Mouse (Mus musculus): ENCODE data around the gene Afg3l1. TPM values are rescaled to one million over a fixed set of nuclear protein-coding genes. Genes with fewer than 3 reads are reported as not detected.

Gene Afg3l1
- total and polyA plus RNA-seq, 2 experiments, result 22.8 to 37.8 TPM

DNA sequence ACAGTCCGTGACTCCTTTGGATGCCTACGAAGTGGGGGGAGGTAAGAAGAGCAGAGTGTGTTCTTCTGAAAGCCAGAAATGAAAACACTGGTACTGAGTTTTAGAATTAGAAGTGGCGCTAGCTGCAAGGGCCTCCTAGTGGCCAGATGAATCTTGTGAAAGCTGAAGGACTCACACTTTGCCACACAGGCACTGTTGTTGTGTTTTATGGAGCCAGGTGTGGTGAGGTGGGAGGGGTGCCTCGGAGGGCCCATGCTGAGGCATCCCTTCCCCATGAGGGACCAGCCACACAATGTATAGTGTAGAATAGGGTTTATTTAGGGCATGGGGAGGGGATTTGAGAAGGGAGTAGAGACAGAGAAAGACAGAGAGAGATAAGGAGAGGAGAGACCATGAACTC is 20.0 kb downstream of the Afg3l1 start:
- H3K27me3 ChIP-seq (ENCODE audit: control insufficient read depth, insufficient read depth, low read length), result no peaks in the 10 kb centered on the region
- no peak overlapping the region for H3K4me3 ChIP-seq (ENCODE audit: insufficient read depth, low read depth, low read length)
- H3K9ac ChIP-seq (ENCODE audit: low read depth, low read length), result no peak overlapping the region
- H3K36me3 ChIP-seq (ENCODE audit: control insufficient read depth, insufficient read depth, low read length), result peaks cover 44% of the 10 kb centered on the region
- H3K79me2 ChIP-seq (ENCODE audit: control insufficient read depth, insufficient read depth, low read length), result no peaks in the 10 kb centered on the region
- no peak for TF ChIP-seq POLR2A (IDR thresholded peaks at IDR 0.05; ENCODE audit: extremely low read depth, insufficient read depth, low read length)
- no peak for TF ChIP-seq CTCF (IDR thresholded peaks at IDR 0.05; ENCODE audit: low read depth, low read length)
- H3K27ac ChIP-seq (replicated peaks; ENCODE audit: insufficient read depth, low read depth, low read length), result no peak overlapping the region
- DNase-seq (ENCODE audit: extremely low read depth, low read depth, low spot score), result no peak
- H3K4me1 ChIP-seq (ENCODE audit: control insufficient read depth, insufficient read depth, low read length), result no peaks in the 10 kb centered on the region
- 90% methylated on average over 4 of the region's 4 CpGs for WGBS

DNA sequence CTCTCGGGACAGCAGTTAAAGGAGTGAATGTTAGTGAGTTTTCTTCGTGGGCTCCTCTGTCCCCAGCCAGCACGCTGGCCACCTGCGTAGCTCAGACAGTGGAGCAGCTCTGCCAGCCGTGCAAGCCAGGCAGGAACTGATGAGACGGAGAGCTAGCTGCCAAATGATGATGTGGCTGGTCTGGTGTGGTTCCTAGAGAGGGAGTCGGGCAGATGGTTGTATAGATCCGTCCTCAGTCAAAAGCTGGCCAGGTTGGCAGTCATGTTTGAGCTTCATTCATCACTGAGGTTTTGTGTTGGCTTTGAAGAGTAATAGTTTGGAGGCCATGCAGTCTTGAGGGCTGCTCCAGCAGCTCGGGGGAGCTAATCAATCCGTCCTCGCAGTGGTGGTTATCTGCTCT is 21.3 kb downstream of the Afg3l1 start:
- no peak for DNase-seq (ENCODE audit: extremely low read depth, low read depth, low spot score)
- H3K36me3 ChIP-seq (ENCODE audit: control insufficient read depth, insufficient read depth, low read length), result peaks cover 39% of the 10 kb centered on the region
- H3K27me3 ChIP-seq (ENCODE audit: control insufficient read depth, insufficient read depth, low read length), result no peaks in the 10 kb centered on the region
- H3K27ac ChIP-seq (replicated peaks; ENCODE audit: insufficient read depth, low read depth, low read length), result no peak overlapping the region
- no peaks in the 10 kb centered on the region for H3K79me2 ChIP-seq (ENCODE audit: control insufficient read depth, insufficient read depth, low read length)
- H3K4me3 ChIP-seq (ENCODE audit: insufficient read depth, low read depth, low read length), result no peak overlapping the region
- 94% methylated on average over 11 of the region's 11 CpGs for WGBS
- no peak overlapping the region for H3K9ac ChIP-seq (ENCODE audit: low read depth, low read length)
- no peaks in the 10 kb centered on the region for H3K4me1 ChIP-seq (ENCODE audit: control insufficient read depth, insufficient read depth, low read length)
- TF ChIP-seq POLR2A (IDR thresholded peaks at IDR 0.05; ENCODE audit: extremely low read depth, insufficient read depth, low read length) (no peak), CTCF (IDR thresholded peaks at IDR 0.05; ENCODE audit: low read depth, low read length) (no peak)

DNA sequence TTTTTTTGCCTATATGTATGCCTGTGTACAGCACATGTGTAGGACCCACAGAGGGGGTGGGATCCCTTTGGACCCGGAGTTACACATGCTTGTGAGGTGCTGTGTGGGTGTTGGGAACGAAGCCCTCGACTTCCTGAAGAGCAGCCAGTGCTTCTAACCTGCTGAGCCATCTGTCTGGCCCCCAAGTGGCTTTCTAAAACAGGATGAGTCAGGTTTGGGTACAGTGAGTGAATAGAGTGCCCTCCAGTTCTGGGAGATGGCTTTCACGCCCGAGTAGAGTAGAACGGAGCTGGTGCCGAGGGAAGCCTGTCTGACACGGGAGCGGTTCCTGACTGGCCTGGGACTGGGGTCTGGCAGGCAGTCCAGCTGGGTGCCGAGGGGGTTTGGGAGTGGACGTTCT is 21.9 kb downstream of the Afg3l1 start:
- TF ChIP-seq POLR2A (IDR thresholded peaks at IDR 0.05; ENCODE audit: extremely low read depth, insufficient read depth, low read length) (no peak), CTCF (IDR thresholded peaks at IDR 0.05; ENCODE audit: low read depth, low read length) (no peak)
- Histone ChIP-seq H3K36me3 (ENCODE audit: control insufficient read depth, insufficient read depth, low read length) (peaks cover 33% of the 10 kb centered on the region), H3K4me1 (ENCODE audit: control insufficient read depth, insufficient read depth, low read length) (no peaks in the 10 kb centered on the region), H3K27ac (replicated peaks; ENCODE audit: insufficient read depth, low read depth, low read length) (no peak overlapping the region), H3K4me3 (ENCODE audit: insufficient read depth, low read depth, low read length) (no peak overlapping the region), H3K9ac (ENCODE audit: low read depth, low read length) (no peak overlapping the region), H3K27me3 (ENCODE audit: control insufficient read depth, insufficient read depth, low read length) (no peaks in the 10 kb centered on the region), H3K79me2 (ENCODE audit: control insufficient read depth, insufficient read depth, low read length) (no peaks in the 10 kb centered on the region)
- DNase-seq (ENCODE audit: extremely low read depth, low read depth, low spot score), result no peak
- WGBS, result 93% methylated on average over 11 of the region's 11 CpGs

DNA sequence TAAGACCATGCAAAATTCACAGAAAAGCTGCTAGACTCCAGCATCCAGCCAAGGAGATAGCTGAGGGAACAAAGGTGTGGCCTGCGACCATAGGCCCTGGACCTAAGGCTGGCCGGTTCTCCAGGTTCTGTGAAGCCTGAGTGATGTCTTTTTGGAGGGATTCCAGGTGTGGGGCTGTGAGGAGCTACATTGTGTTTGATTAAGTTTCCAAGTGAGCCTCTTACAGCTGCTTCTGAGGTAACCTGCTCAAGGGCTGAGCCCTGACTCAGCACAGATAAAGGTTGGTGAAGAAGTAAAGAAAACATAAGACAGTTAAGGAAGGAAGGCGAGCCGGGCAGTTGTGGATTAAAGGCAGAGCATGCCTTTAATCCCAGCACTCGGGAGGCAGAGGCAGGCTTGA is 24.5 kb downstream of the Afg3l1 start:
- DNase-seq (ENCODE audit: extremely low read depth, low read depth, low spot score), result no peak
- no peak overlapping the region for H3K27ac ChIP-seq (replicated peaks; ENCODE audit: insufficient read depth, low read depth, low read length)
- no peaks in the 10 kb centered on the region for H3K79me2 ChIP-seq (ENCODE audit: control insufficient read depth, insufficient read depth, low read length)
- H3K4me1 ChIP-seq (ENCODE audit: control insufficient read depth, insufficient read depth, low read length), result no peaks in the 10 kb centered on the region
- no peaks in the 10 kb centered on the region for H3K27me3 ChIP-seq (ENCODE audit: control insufficient read depth, insufficient read depth, low read length)
- no peak overlapping the region for H3K9ac ChIP-seq (ENCODE audit: low read depth, low read length)
- no peak overlapping the region for H3K4me3 ChIP-seq (ENCODE audit: insufficient read depth, low read depth, low read length)
- WGBS, result 94% methylated on average over 5 of the region's 5 CpGs
- no peak for TF ChIP-seq CTCF (IDR thresholded peaks at IDR 0.05; ENCODE audit: low read depth, low read length)
- TF ChIP-seq POLR2A (IDR thresholded peaks at IDR 0.05; ENCODE audit: extremely low read depth, insufficient read depth, low read length), result no peak
- H3K36me3 ChIP-seq (ENCODE audit: control insufficient read depth, insufficient read depth, low read length), result peaks cover 22% of the 10 kb centered on the region; the same call in 1 of the 2 replicates

DNA sequence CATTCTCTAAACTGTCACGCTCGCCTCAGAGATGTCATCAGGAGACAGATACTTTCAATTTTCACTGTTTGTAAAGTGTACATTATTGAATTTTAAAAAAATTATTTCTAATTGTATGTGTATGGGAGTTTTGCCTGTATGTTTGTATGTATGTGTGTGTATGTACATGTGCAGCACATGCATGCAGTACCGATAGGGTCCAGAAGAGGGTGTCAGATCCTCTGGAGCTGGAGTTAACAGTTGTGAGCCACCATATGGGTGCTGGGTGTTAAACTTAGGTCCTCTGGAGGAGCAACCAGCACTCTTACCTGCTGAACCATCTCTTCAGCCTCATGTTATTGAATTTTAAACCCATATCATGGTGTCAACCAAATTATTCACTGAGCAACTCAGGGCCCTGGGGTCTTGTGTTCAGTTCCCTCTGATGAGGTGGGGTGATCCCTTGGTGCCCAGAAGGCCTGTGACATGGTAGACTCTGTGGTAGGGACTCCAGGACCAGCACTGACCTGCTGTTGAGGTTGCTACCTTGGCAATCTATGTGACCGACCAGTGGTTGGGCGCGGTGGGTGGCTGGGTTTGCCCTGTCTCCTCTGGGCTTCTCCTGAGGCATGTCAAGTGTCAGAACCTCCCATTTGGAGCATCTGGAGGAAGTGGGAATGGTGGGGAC is 26.2 kb downstream of the Afg3l1 start:
- H3K79me2 ChIP-seq (ENCODE audit: control insufficient read depth, insufficient read depth, low read length), result no peaks in the 10 kb centered on the region
- 99% methylated on average over 6 of the region's 6 CpGs for WGBS

DNA sequence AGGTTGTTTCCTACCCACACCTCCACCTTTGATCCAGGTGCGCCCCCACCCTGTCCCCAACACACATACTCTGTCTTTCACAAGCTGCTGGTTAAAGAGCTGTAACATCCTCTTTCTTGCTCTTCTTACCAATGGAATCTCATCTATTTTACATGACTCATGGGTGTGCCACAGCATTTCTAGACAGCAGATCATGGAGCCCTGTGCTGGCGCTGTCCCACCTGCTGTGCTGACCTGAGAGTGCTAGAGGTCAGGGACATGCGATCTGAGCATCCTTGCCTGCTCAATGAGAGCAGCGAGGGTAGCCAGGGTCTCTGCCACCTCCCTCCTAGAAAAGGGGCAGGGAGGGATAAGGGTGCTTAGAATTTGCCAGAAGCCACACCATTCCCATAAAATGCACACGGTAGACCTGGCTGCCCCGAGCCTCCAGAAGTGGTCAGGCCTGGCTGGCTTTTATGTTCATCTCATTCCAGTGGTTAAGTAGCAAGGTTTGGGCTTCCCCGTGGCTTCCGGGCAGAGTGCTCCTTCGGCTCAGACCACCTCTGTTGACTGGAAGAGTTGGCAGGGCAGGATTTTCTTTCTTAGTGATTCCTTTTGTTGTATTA is 27.0 kb downstream of the Afg3l1 start:
- DNase-seq (ENCODE audit: extremely low read depth, low read depth, low spot score), result no peak
- Histone ChIP-seq H3K27me3 (ENCODE audit: control insufficient read depth, insufficient read depth, low read length) (no peaks in the 10 kb centered on the region), H3K79me2 (ENCODE audit: control insufficient read depth, insufficient read depth, low read length) (no peaks in the 10 kb centered on the region), H3K36me3 (ENCODE audit: control insufficient read depth, insufficient read depth, low read length) (peaks cover 17% of the 10 kb centered on the region; the same call in 1 of the 2 replicates), H3K4me1 (ENCODE audit: control insufficient read depth, insufficient read depth, low read length) (no peaks in the 10 kb centered on the region), H3K9ac (ENCODE audit: low read depth, low read length) (no peak overlapping the region), H3K4me3 (ENCODE audit: insufficient read depth, low read depth, low read length) (no peak overlapping the region), H3K27ac (replicated peaks; ENCODE audit: insufficient read depth, low read depth, low read length) (no peak overlapping the region)
- WGBS, result 94% methylated on average over 9 of the region's 9 CpGs
- TF ChIP-seq CTCF (IDR thresholded peaks at IDR 0.05; ENCODE audit: low read depth, low read length) (no peak), POLR2A (IDR thresholded peaks at IDR 0.05; ENCODE audit: extremely low read depth, insufficient read depth, low read length) (no peak)

More for the DNA sequence above, 26.2 kb downstream of the Afg3l1 start:
- H3K27me3 ChIP-seq (ENCODE audit: control insufficient read depth, insufficient read depth, low read length), result no peaks in the 10 kb centered on the region
- no peak overlapping the region for H3K4me3 ChIP-seq (ENCODE audit: insufficient read depth, low read depth, low read length)
- TF ChIP-seq POLR2A (IDR thresholded peaks at IDR 0.05; ENCODE audit: extremely low read depth, insufficient read depth, low read length) (no peak), CTCF (IDR thresholded peaks at IDR 0.05; ENCODE audit: low read depth, low read length) (no peak)
- H3K36me3 ChIP-seq (ENCODE audit: control insufficient read depth, insufficient read depth, low read length), result peaks cover 17% of the 10 kb centered on the region; the same call in 1 of the 2 replicates
- no peak overlapping the region for H3K9ac ChIP-seq (ENCODE audit: low read depth, low read length)
- no peaks in the 10 kb centered on the region for H3K4me1 ChIP-seq (ENCODE audit: control insufficient read depth, insufficient read depth, low read length)
- DNase-seq (ENCODE audit: extremely low read depth, low read depth, low spot score), result no peak
- no peak overlapping the region for H3K27ac ChIP-seq (replicated peaks; ENCODE audit: insufficient read depth, low read depth, low read length)

Data from liver, adult 2 months (tissue).